Mouse (Mus musculus) right cerebral cortex, postnatal 36 days (tissue): ENCODE results near the gene Adgrg6.

Experiments used
- DNase-seq, 2 experiments: peaks; one replicate each; pipeline ENCODE4 v3.0.0; 2022; ENCODE audit warnings: low spot score in 2 of 2, mixed read lengths in 1 of 2

The Adgrg6 gene

DNA sequence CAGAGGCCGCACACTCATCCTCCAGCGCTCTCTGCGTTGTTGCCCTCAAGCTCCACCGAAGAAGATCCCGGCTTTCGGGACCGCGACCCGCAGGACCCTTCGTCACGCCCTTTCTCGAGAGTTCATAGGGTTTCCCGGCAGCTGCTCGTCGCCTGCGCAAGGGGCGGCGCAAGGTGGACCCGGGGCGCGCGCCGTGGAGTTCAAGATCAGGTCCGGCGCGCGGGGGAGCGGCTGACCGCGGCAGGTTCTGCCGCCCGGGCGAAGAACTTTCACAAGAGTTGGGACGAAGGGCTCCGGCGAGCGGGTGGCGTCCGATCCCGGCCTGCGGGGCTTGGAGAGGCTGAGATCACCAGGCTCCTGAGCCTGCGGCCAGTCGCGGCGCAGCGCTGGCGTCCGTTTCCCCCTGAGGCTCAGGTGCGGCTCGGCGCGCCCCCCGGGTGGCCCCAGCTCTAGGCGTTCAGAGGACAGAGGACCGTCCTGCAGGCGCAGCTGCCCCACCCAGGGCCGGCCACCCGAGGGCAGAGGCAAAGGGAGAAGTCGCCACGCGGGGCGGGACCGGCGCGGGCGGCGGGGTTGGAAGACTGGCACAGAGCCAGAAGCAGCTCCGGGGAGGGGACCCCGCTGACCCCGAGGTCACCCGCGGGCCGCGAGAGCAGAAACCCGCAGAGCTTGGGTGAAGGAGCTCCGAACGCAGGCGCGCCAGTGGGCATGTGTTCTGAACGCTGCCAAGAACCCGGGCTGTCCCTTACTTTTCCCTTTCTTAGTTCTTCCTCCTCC is at the start of gene Adgrg6:
Gene Adgrg6 (minus strand): TSS at position 719 of the 777 bp plus-strand sequence.
- no peak for DNase-seq

DNA sequence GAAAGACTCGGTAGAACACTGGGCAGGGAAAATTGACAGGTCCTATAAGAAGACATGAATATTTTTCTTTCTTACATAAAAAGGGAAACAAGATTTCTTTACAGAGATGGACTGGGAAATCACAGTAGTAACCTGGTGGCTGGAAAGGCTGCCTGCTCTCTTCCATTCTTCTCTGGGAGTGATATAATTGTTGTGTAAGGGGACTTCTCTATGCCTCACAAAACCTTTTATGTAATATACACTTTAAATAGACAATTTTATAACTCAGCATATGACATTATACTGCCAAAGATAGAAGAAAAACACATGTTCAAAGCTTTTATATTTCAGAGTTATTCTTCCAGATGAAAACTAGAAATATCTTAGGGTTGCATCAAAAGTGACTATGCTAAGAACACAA is 46.8 kb upstream of the Adgrg6 start:
- DNase-seq = no peak

DNA sequence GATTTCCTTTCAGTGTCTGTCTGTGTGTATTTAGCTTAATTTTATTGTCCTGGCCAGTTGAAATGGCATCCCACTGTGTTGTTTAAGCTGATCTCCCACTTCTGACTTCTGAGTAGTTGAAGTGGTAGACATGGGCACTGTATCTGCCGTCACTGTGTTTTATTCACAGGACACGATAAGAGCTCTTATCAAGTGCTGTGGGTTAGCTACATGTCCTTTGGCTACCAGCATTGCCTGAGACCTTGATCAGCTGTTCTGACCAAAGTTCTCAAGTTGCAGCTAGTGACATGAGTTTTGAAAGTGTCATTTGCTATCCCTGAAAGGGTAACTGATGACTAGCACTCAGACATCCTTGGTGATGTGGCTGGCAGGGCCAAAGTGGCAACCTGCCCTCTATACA is 45.4 kb upstream of the Adgrg6 start:
- DNase-seq = no peak

DNA sequence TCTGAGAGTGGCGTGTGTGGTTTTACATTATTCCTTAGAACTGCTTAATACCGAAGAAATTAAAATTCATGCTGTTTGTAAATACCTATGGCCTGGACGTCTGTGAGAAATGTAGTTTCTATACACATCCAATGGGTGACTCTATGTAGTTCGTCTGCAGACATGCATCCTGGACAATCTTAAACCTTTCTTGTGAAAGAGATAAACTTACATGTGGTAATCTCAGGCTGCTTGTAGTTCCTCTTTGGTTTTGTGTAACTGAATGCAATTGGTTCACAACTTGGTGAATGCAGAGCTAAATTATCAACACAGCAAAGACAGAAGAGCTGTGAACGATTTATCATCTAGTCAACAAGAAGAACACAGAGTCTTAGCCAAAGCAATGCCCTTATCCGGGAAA is 44.2 kb upstream of the Adgrg6 start:
- no peak for DNase-seq

DNA sequence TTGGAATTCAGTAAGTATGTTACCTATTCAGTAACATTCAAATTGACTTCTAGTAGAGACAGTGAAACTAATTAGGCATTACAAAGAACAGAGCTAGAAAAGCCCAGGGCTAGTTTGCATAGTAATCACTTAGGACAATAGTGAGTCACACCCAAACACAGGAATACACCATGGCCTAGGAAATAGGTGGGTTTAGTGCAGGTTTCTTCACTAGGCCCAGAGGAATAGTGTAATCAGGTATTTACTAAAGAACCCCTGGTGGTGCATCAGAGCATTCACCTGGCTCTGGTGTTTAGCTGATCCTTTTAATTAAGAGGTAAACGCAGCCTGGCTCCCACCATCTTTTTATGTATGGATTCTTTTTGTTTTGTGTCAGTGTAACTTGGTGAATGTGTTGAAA is 38.0 kb upstream of the Adgrg6 start:
- no peak for DNase-seq

DNA sequence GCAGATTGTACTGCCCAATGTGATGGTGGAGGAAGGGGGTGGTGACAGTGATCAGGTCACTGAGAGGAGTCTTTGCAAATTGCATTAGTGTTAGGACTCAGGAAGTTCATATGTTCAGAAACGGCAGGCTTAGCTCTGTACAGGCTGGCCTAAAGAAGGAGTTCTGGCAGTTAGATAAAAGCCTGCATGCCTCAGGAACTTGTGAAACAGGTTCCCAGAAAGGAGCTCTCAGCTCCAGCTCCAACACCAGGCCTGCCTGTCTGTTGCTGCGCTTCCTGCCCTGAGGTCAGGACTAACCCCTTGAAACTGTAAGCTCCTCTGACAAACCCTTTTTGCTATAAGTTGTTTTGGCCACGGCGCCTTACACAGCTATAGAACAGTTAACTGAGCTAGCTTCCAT is 28.8 kb upstream of the Adgrg6 start:
- no peak for DNase-seq

DNA sequence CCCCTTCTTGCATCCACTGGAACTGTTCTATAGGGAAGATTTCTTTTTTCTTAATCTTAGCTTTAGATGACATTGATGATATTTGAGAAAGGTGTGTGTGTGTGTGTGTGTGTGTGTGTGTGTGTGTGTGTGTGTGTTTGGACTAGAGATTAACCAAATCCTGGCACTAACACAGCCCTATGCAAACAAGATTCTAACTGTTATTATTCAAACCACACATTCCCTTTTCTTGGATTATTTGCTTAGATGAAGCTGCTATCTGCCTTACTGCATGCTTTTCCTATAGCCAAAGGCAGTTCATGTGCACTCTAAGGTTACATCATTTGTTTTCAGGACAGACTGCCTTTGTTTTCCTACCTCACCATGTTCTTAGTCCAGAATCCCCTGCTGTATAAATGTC is 25.7 kb upstream of the Adgrg6 start:
- no peak for DNase-seq

DNA sequence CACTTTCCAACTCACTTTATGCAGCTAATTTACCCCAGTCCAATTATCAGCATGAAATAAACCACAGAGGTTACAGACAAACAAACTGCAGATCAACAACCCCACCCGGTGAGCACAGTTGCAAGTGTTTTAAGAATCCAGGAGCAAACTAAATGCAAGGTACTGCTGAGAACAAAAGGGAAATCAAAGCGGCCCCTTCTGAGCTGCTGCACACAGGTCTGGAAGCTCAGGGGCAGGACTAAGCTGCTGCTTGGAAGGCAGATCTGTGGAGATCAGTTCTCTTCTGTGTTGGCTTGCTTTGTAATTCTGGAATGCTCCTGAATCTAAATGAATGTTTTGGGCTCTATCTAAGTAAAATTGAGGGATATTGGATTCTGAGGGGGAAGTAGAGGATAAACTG is 25.2 kb upstream of the Adgrg6 start:
- no peak for DNase-seq

DNA sequence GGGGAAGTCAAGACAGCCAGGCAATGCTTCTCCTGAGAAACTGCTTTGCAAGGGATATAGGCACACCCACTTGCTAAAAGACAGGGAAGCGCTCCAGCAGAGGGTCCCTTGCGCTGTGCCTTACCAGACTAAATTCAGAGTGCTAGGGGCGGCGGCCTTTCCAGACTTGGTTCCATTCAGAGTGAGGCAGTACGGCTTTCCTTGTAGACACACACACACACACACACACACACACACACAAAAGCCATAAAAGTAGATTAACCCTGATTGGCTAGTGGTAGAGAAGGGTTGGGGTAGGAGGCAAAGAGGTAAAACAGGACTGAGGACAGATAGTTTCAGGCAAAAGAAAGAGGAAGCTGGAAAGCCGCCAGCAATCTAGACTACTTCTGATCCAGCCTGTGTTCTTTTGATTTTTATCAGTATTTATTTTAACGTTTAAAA is 672 bp upstream of the Adgrg6 start:
- no peak for DNase-seq

DNA sequence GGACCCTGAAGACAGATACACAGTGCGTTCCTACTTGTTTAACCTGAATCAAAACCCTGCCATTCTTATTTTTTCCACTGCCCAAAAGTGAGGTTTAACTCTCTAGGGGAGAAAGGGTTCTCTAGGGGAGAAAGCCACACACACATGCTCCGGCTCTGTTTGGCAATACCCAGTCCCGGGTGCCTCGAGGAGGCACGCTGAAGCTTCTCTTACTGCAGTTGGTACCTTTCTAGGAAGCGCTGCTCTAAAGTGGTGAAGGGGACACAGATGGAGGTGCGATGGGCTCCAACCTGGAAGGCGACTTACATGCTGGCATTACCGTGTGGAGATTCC is 885 bp downstream of the Adgrg6 start:
- no peak for DNase-seq

DNA sequence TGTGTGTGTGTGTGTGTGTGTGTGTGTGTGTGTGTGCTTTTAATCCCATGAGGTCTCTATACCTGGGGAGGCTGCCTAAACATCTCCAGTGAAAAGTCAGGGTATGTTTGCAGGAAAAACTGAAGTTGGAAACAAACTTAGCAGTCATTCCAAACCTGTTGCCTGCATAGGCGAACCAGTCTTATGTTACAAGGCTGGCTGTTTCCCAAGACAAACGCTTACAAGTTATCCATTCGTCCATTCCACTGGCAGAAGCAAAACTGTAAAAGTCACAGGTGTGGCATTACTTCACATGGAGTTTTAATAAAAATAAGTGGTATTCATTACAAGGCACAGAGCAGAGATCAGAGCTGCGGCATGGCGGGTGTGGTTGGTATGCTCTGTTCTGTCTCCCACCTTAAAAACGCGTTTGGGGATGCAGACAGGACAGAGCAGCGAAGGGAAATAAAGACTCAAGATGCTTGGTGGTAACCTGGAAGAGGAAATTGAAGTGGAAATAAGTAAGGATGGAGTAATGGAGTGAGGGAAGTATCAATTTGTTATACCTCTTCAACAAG is 1.9 kb downstream of the Adgrg6 start:
- no peak for DNase-seq

DNA sequence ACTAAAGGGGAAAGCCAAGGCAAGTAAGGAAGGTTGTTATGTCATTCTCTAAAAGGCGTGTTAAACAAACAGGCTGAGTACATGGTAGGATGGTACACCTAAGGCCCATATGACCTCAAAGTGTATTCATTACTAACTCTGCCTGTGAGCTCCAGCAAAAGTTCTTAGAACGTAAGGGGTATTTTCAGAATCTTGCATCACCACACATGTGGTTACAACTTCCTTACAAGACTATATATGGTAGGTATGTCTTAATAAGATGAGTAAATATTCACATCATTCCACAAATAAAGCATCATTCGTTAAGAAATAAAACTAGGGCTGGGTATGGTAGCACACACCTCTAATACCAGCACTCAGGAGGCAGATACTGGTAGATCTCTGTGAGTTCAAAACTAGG is 8.4 kb downstream of the Adgrg6 start:
- no peak for DNase-seq

DNA sequence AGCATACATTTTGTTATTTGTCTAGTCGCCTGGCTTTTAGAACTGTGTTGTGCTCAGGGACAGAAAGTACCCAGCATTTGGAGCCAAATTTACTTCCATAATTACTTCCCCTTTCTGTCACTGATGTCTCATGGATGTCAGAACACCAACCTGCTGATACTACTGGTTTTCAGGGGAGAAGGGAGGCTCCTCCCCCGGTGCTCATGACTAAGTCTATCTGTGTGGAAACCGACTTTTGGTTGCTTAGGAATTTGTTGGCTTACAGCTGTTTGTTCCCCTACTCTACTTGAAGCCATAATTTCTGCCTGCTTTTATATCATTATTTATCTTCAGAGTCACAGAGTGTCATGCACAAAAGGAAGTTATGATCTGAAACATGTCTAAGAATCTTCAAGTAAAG is 14.4 kb downstream of the Adgrg6 start:
- DNase-seq = no peak

DNA sequence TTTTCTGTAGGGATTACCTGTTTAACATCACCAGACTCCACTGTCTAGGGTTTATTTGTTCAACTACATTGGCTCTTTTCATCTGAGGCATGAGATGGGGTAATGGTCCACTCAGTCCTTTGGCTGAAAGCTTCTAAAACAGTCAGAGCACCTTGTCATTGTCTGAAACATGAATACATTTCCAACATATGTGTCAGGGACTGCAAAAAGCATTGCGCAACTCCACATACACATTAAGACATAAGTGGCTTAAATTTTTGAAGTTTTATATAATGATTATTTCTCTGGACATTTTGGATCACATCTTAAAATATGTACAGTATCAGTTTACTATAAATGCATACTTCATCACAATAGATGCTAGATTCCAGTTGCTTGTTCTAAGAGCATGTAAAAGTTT is 14.8 kb downstream of the Adgrg6 start:
- no peak for DNase-seq

DNA sequence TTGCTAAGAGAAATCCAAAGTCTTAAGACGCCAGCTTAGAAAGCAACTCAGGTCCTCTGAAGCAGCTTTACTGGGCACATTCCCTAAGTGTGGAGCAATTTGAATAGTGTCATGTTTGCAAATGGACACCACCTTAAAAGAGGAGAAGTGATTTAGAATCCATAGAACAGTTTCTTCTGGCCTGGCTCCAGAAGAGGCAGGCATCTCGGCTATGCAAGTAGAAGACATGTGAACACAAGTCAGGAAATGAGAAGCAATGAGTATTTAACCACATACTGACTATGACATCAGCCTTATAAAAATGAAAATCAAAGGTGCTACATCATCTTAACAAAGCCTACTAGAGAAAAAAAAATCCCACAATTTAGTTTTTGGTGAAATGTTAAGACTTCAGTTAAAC is 17.7 kb downstream of the Adgrg6 start:
- no peak for DNase-seq

DNA sequence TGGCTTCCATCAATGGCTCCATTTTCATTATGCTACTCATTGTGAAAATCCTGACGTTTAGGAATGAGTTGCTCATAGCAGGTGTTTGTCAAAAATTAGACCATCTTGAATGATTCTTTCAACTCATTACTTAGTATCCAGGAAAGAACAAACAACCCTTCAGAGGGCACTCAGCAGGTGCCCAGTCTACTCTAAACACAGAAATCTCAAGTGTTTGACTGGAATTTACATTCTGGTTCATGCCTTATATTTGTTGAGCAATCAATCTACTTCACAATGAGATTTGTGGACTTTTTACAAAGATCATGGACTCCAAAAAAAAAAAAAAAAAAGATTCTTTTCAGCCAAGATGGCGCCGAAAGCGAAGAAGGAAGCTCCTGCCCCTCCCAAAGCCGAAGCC is 22.7 kb downstream of the Adgrg6 start:
- DNase-seq = no peak

DNA sequence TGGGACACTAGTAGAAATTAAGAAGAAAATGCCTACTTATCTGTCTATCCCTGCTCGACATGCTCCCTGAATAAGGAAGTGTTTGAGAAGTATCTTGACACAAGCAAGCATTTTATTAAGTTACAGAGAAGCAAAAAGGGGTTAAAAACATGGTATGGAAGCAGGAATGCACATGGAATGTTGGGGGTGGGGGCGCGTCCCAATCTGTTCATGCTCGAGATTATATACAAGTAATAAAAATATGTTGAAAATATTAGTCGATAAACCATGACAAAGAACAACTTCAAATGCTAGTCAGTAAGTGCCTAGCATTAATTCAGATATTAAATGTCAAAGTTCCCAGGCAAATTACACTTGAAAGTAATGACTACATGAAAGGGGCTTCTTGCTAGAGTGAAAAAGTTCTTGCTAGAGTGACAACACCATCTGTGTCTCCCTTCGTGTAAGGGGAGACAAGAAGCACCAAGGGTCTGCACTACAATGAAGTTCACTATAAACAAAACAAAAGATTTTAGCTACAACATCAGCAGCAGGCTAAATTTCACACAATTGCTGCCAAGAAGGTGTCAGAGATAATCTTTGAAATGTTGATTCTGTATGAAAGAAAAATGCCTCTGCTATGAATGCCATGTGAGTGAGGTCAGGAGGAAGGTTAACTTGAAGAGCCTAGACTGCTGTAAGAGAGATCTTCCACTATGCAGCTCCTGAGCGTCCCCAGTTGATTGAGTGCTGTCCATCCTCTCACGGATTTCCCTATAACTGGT is 24.4 kb downstream of the Adgrg6 start:
- DNase-seq = no peak

DNA sequence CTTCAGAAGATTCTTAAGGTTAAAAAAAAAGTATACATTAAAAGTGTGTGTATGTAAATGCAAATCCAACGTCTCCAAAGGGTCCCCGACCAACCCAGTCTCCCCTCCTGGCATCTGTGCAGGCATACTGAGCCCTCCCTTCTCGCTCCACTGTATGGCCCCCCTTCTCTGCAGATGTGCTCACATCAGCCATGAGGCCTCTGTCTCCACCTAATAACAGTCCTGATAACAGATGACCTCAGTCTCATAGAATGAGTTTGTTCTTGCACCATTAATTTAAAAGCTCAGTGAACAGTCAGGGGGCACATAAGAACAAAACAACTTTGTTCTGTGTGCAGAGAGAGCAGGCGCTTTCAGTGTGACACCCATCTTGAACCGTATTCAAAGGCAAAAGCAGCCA is 27.6 kb downstream of the Adgrg6 start:
- no peak for DNase-seq

DNA sequence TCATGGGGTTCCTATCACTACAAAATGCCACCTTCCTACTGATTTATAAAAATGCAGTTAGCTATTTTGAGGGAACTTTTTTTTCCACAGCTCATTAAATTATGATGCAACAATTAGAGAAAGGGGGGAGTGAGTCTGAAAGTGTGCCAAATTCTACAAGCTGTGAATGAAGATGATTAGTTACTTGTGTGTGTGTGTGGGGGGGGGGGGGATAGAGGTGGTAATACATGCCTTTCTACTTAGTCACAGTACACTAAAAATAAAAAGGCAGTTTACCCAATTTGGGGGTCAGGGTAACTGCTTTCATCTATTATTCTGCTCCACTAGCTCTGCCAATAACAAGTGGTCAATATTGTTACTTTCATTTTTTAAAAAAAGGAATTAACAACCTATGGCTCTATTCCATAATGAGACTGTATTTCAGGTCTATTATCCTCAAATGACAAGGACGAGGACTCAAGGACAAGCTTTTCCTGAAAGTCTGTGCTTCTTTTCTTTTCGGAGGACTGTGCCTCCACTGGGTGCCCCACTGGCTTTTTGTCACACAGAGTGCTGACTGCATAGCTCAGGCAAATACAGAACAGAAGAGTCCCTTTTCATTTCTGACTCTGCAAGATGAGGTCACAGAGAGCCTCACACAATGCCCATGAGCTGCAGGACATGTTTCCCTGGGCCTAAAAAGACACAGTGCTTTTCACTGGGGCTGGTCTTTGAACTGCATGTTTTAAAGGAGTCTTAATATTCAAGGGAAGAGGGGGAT is 33.4 kb downstream of the Adgrg6 start:
- DNase-seq = no peak

DNA sequence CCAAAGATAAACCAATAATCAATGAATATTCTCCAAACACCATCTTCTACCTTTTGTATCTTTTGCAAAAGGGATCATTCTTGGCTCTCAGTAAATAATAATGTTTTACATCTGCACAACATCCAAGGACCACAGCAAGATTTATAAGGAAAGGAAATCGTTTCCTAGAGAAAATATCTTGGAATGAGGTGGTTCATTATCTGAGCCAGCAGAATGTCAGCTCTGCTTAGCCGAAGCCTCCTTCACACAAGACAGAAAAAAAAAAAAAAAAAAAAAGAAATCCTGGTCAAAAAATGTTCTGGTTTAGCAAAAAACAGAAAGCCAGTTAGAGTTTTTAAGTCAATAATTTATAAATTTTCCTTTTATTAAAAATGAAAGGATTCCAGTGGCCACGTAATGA is 34.3 kb downstream of the Adgrg6 start:
- no peak for DNase-seq

DNA sequence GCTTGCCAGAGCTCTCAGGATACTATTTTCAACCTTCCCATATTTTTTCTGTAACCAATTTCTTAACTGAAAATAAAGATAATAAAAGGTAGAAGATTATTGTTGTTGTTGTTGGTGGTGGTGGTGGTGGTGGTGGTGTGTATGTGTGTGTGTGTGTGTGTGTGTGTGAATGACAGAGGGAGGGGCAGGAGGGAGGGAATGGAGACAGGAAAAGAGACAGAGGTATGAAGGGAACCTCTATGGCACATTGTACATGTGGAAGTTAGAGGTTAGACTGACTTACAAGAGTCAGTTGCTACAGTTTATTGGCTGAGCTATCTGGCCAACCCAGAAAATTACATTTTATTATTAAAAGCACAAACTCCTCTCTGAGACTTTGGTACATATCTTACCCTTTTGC is 49.8 kb downstream of the Adgrg6 start:
- DNase-seq = no peak

DNA sequence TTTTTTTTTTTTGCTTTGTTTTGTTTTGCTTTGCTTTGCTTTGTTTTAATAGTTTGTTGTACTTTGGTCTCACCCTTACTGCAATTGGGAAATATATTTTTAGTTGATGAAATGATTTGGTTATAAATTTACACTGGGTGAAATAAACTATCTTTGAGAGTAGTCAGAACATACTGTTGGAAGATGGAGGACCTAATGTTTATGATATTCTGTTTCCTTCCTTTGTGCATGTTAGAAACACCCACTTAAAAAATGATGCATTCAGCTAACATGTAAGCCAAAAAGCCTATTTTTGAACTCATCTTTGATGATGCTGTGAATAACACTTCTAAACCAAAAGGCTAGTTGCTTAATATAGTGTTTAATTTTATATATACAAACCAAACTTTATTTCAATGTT is 50.3 kb downstream of the Adgrg6 start:
- no peak for DNase-seq

DNA sequence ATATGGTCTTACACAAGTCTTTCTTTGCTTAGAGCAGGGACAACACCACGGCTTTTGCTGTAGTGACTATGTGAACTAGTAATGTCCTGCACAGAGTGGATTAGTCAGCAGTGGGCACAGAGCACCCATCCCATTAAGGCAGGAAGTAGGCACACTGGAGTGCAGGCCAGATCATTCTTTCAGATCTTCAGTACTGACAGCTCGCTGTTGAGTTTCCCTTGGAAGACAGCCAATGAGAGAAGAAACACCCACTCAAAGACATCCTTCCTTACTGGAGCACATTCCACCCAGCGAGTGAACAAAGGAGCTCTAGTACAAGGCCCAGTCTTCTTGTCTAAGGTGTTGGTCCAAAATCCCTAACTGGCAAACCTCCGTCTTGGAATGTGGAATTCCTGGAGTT is 53.6 kb downstream of the Adgrg6 start:
- no peak for DNase-seq
